Mouse (Mus musculus): ENCODE measurements around the gene Vtcn1. TPM values are rescaled to one million over a fixed set of nuclear protein-coding genes. Genes with fewer than 3 reads are reported as not detected.

Vtcn1 gene
- polyA plus RNA-seq, 1 experiment from 2014 or later = not detected

Other genes starting within 250 kb of the Vtcn1 start
- gene Man1a2, start 140.0 kb upstream of the Vtcn1 start, polyA plus RNA-seq (2015; fragmentation: Nextera tagmentation; extraction: Ambion mirVana) = 20.8 and 24.0 TPM in 2 replicates
- 7.6 and 8.7 TPM in 2 replicates for gene Trim45, start 96.7 kb downstream of the Vtcn1 start, polyA plus RNA-seq (2015; fragmentation: Nextera tagmentation; extraction: Ambion mirVana)
- gene Ttf2, start 144.2 kb downstream of the Vtcn1 start, polyA plus RNA-seq (2015; fragmentation: Nextera tagmentation; extraction: Ambion mirVana) = 3.6 and 4.8 TPM in 2 replicates
- 0.06 and 0.08 TPM in 2 replicates for gene Cd101, start 204.1 kb downstream of the Vtcn1 start, polyA plus RNA-seq (2015; fragmentation: Nextera tagmentation; extraction: Ambion mirVana)

Measured in hindbrain, embryonic 16.5 days (tissue).